Mouse (Mus musculus) CH12.LX (cell line): ENCODE data around the gene Nek9. TPM values are rescaled to one million over a fixed set of nuclear protein-coding genes. Genes with fewer than 3 reads are reported as not detected.

ENCODE experiments used
- DNase-seq: peaks from one replicate; pipeline ENCODE4 v3.0.0-alpha.2; 2013; ENCODE audit errors: extremely low read depth
- H3K27ac ChIP-seq: 2 replicates; pipeline ENCODE4 v1.5.1; 2012; ENCODE audit warnings: low read depth, mild to moderate bottlenecking, control low read depth, moderate library complexity; ENCODE audit not compliant: insufficient read depth
- H3K27me3 ChIP-seq: replicated peaks from 2 replicates; pipeline ENCODE3; 2012; ENCODE audit warnings: inconsistent platforms
- H3K36me3 ChIP-seq, 2 experiments: replicated peaks in 1 of 2; 2 replicates each; pipeline versions ENCODE3 to v1.6.1; 2012; ENCODE audit warnings: inconsistent platforms in 1 of 2, low read length in 1 of 2, mild to moderate bottlenecking in 1 of 2, mixed read lengths in 1 of 2, moderate library complexity in 1 of 2; ENCODE audit not compliant: control insufficient read depth in 1 of 2, insufficient read depth in 1 of 2
- H3K4me1 ChIP-seq, 2 experiments: 2 replicates each; pipeline ENCODE4 v1.6.1; 2012; ENCODE audit warnings: inconsistent platforms in 1 of 2, moderate library complexity in 1 of 2; ENCODE audit not compliant: insufficient read depth in 2 of 2, control insufficient read depth in 1 of 2
- H3K4me2 ChIP-seq: 2 replicates; pipeline ENCODE4 v1.6.1; 2012; ENCODE audit warnings: low read depth, mild to moderate bottlenecking, control low read depth; ENCODE audit not compliant: poor library complexity, insufficient read depth, severe bottlenecking
- H3K4me3 ChIP-seq, 3 experiments: fragments of 150-350 bp in 1 of 3; sonication (generic) in 1 of 3; replicated peaks in 1 of 3; 2 replicates each; pipeline versions ENCODE3 to v1.5.1; 2011 to 2012; ENCODE audit warnings: low read depth in 2 of 3, low read length in 2 of 3, mild to moderate bottlenecking in 2 of 3, moderate library complexity in 2 of 3, control low read depth in 1 of 3, improper control_type of control experiment in 1 of 3, inconsistent platforms in 1 of 3, mixed read lengths in 1 of 3; ENCODE audit not compliant: poor library complexity in 1 of 3
- H3K79me2 ChIP-seq: replicated peaks from 2 replicates; pipeline ENCODE4 v1.6.1; 2012; ENCODE audit warnings: mild to moderate bottlenecking, moderate library complexity; ENCODE audit not compliant: control insufficient read depth, poor library complexity, insufficient read depth, severe bottlenecking; ENCODE audit errors: extremely low read depth
- H3K9ac ChIP-seq: 2 replicates; pipeline ENCODE4 v1.6.1; 2012; ENCODE audit warnings: low read depth, mild to moderate bottlenecking, control low read depth, moderate library complexity; ENCODE audit not compliant: insufficient read depth
- H3K9me3 ChIP-seq: replicated peaks from 2 replicates; pipeline ENCODE3; 2012; ENCODE audit warnings: low read length, inconsistent platforms, mixed read lengths
- BHLHE40 ChIP-seq: IDR thresholded peaks from 2 replicates; pipeline ENCODE4 v1.6.1; 2011; ENCODE audit warnings: mild to moderate bottlenecking, low read depth, low read length, improper control_type of control experiment
- CHD1 ChIP-seq: IDR thresholded peaks from 2 replicates; pipeline ENCODE4 v1.6.1; 2012; ENCODE audit warnings: low read depth, low read length, improper control_type of control experiment, inconsistent platforms
- CTCF ChIP-seq, 2 experiments: IDR thresholded peaks in 1 of 2; conservative IDR thresholded peaks in 1 of 2; 2 replicates each; pipeline ENCODE4 v1.5.1; 2011 to 2012; ENCODE audit warnings: low read depth in 2 of 2, low read length in 2 of 2, improper control_type of control experiment in 1 of 2, inconsistent platforms in 1 of 2, mild to moderate bottlenecking in 1 of 2, moderate library complexity in 1 of 2
- E2F4 ChIP-seq: IDR thresholded peaks from 2 replicates; pipeline ENCODE4 v1.6.1; 2011; ENCODE audit warnings: low read depth, low read length, improper control_type of control experiment; ENCODE audit not compliant: insufficient replicate concordance
- ELF1 ChIP-seq: IDR thresholded peaks from 2 replicates; pipeline ENCODE4 v1.6.1; 2014; ENCODE audit warnings: low read depth, mild to moderate bottlenecking, inconsistent platforms, low read length, improper control_type of control experiment
- GABPA ChIP-seq: IDR thresholded peaks from 2 replicates; pipeline ENCODE4 v1.6.1; 2012; ENCODE audit warnings: low read depth, low read length, improper control_type of control experiment, inconsistent platforms; ENCODE audit not compliant: insufficient replicate concordance
- HCFC1 ChIP-seq: IDR thresholded peaks from 2 replicates; pipeline ENCODE4 v1.6.1; 2012; ENCODE audit warnings: low read depth, mild to moderate bottlenecking, inconsistent platforms, low read length, improper control_type of control experiment
- IRF4 ChIP-seq: IDR thresholded peaks from 2 replicates; pipeline ENCODE4 v1.6.1; 2014; ENCODE audit warnings: low read depth, mild to moderate bottlenecking, inconsistent platforms, low read length, improper control_type of control experiment
- JUN ChIP-seq: IDR thresholded peaks from 2 replicates; pipeline ENCODE4 v1.6.1; 2011; ENCODE audit warnings: low read depth, mild to moderate bottlenecking, low read length, improper control_type of control experiment, moderate library complexity; ENCODE audit not compliant: insufficient read depth
- JUND ChIP-seq: conservative IDR thresholded peaks from 2 replicates; pipeline ENCODE4 v1.6.1; 2011; ENCODE audit warnings: low read depth, low read length, improper control_type of control experiment
- MEF2A ChIP-seq: IDR thresholded peaks from 2 replicates; pipeline ENCODE4 v1.6.1; 2014; ENCODE audit warnings: low read depth, mild to moderate bottlenecking, inconsistent platforms, low read length, improper control_type of control experiment, borderline replicate concordance
- NELFE ChIP-seq: IDR thresholded peaks from 2 replicates; pipeline ENCODE4 v1.6.1; 2011; ENCODE audit warnings: low read depth, low read length, improper control_type of control experiment
- PAX5 ChIP-seq: IDR thresholded peaks from 2 replicates; pipeline ENCODE4 v1.6.1; 2012; ENCODE audit warnings: low read length, inconsistent platforms, mixed read lengths
- POLR2A ChIP-seq: IDR thresholded peaks from 2 replicates; pipeline ENCODE4 v1.6.1; 2011; ENCODE audit warnings: low read depth, mild to moderate bottlenecking, improper control_type of control experiment, low read length
- POLR2AphosphoS2 ChIP-seq: IDR thresholded peaks from 2 replicates; pipeline ENCODE4 v1.6.1; 2011; ENCODE audit warnings: low read depth, low read length, improper control_type of control experiment
- RAD21 ChIP-seq: IDR thresholded peaks from 2 replicates; pipeline ENCODE4 v1.6.1; 2011; ENCODE audit warnings: low read depth, mild to moderate bottlenecking, low read length, improper control_type of control experiment, moderate library complexity
- SIN3A ChIP-seq: IDR thresholded peaks from 2 replicates; pipeline ENCODE4 v1.6.1; 2012; ENCODE audit warnings: low read length, improper control_type of control experiment, inconsistent platforms
- SMC3 ChIP-seq: IDR thresholded peaks from 2 replicates; pipeline ENCODE4 v1.6.1; 2011; ENCODE audit warnings: low read depth, low read length, improper control_type of control experiment
- TBP ChIP-seq: conservative IDR thresholded peaks from 2 replicates; pipeline ENCODE4 v1.6.1; 2011; ENCODE audit warnings: low read depth, low read length, improper control_type of control experiment
- TCF12 ChIP-seq: IDR thresholded peaks from 2 replicates; pipeline ENCODE4 v1.6.1; 2014; ENCODE audit warnings: low read depth, mild to moderate bottlenecking, inconsistent platforms, low read length, improper control_type of control experiment
- USF1 ChIP-seq: IDR thresholded peaks from 2 replicates; pipeline ENCODE4 v1.6.1; 2014; ENCODE audit warnings: low read depth, mild to moderate bottlenecking, inconsistent platforms, low read length, improper control_type of control experiment
- ZKSCAN1 ChIP-seq: IDR thresholded peaks from 2 replicates; pipeline ENCODE4 v1.6.1; 2012; ENCODE audit warnings: low read depth, inconsistent platforms, low read length, improper control_type of control experiment, borderline replicate concordance
- dilution Hi-C: fragments of 300-500 bp; cut with MboI; formaldehyde crosslinking; loops from 2 replicates; pipeline ENCODE4 v1.14.3; 2020; ENCODE audit warnings: low sequenced_read_pairs; ENCODE audit not compliant: extremely low pct_unique_long_range_greater_than_20kb, extremely low pct_ligation_motif_present
- in situ Hi-C: fragments of 300-500 bp; cut with MboI; formaldehyde crosslinking; loops from 3 replicates; pipeline ENCODE4 v1.14.3; 2019; ENCODE audit warnings: low sequenced_read_pairs, low pct_ligation_motif_present, low pct_unique_long_range_greater_than_20kb, mixed read lengths
- polyA plus RNA-seq: library from polyadenylated mRNA; unstranded; fragments of >175 nt; gene quantifications from 2 replicates; pipeline ENCODE4 v1.2.1, GENCODE M21; 2012; ENCODE audit warnings: low read depth; ENCODE audit not compliant: insufficient read length
- total RNA-seq, 2 experiments: library from RNA; depleted of rRNA; stranded (reverse); fragments of 300-350 nt in 1 of 2; fragments of >200 nt in 1 of 2; gene quantifications; 2 replicates each; pipeline ENCODE4 v1.2.3; 2012 to 2014

Gene Nek9
- total and polyA plus RNA-seq, 3 experiments, result 15.6 to 30.9 (median 27.4) TPM

DNA sequence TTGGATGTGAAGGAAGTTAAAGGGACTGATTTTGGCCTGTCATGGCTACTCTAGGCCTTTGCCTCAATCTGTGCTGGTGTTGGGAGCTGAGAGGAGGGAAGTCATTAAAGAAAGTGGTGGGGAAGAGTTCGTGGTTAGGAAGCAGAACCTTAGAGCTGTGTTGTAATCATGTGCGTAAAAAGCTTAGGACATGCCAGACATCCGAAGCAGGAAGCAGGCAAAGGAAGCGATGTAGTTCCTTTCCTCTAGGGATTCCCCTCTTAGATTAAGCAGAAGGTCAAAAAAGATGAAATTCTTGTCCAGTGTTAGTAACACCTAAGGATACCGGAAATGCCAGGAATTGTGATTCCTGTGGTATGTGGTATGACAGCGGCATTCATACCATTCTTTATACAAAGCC, 9.2 kb upstream of the Nek9 start:
- Histone ChIP-seq H3K27ac (no peak overlapping the region), H3K27me3 (no peaks in the 10 kb centered on the region), H3K79me2 (peaks cover 23% of the 10 kb centered on the region), H3K9me3 (no peaks in the 10 kb centered on the region), H3K9ac (no peak overlapping the region), H3K4me3 (no peak overlapping the region), H3K36me3 (peaks cover 49 to 90% of the 10 kb centered on the region in 2 experiments), H3K4me2 (no peak overlapping the region), H3K4me1 (peaks cover 3 to 36% of the 10 kb centered on the region in 2 experiments)
- no peak for TF ChIP-seq JUN
- no peak for TF ChIP-seq JUND
- no peak for TF ChIP-seq HCFC1
- TF ChIP-seq ZKSCAN1, result no peak
- TF ChIP-seq TCF12, result no peak
- TF ChIP-seq RAD21, result no peak
- TF ChIP-seq ELF1, result no peak
- TF ChIP-seq SIN3A, result no peak
- TF ChIP-seq PAX5, result no peak
- TF ChIP-seq BHLHE40, result no peak
- no peak for TF ChIP-seq POLR2AphosphoS2
- TF ChIP-seq GABPA, result no peak
- TF ChIP-seq TBP, result no peak
- TF ChIP-seq NELFE, result no peak
- in situ Hi-C loops, result loop anchor here (5.0 kb wide), 1 partner anchor 139 kb away; no protein-coding TSS in a partner anchor
- no peak for DNase-seq
- dilution Hi-C loops, result no loop called here

DNA sequence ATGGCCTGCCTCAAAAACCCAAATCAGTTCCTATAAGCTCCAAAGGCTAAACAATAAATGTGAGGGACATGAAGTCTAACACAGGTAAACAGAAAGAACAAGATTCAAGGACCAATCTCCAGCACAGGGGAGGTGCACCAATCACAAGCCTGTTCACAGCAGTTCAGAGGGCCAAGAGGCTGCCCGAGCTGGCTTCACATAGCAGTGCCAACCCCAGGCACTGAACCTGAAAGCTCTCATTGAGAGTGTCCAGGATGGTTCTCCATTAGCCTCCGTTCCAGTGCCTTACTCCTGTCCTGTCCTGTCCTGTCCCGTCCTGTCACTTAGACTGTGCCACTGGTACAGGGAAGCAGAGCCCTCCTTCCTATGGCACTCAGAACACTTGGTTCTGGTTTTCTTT, 8.0 kb upstream of the Nek9 start:
- dilution Hi-C loops, result no loop called here
- Histone ChIP-seq H3K27ac (no peak overlapping the region), H3K36me3 (peaks cover 51 to 83% of the 10 kb centered on the region in 2 experiments), H3K9ac (no peak overlapping the region), H3K79me2 (peaks cover 18% of the 10 kb centered on the region), H3K4me1 (peaks cover 3 to 32% of the 10 kb centered on the region in 2 experiments)
- in situ Hi-C loops, result loop anchor here (5.0 kb wide), 1 partner anchor 140 kb away; no protein-coding TSS in a partner anchor
- TF ChIP-seq JUND (no peak), SIN3A (no peak), POLR2A (no peak), IRF4 (no peak), RAD21 (no peak), MEF2A (no peak), E2F4 (no peak), ZKSCAN1 (no peak), BHLHE40 (no peak), USF1 (no peak), SMC3 (no peak), CTCF (conservative IDR thresholded peaks at IDR 0.05 in 1 of 2, IDR thresholded peaks at IDR 0.05 in 1 of 2; ENCODE audit: low read depth in 2 of 2, low read length in 2 of 2) (no peak), CHD1 (no peak), ELF1 (no peak), GABPA (no peak), JUN (no peak)
- TF ChIP-seq, all 38 proteins: peak for 0
- no peak overlapping the region for H3K4me2 ChIP-seq
- no peak overlapping the region for H3K4me3 ChIP-seq
- no peak for DNase-seq
- no peaks in the 10 kb centered on the region for H3K9me3 ChIP-seq
- no peaks in the 10 kb centered on the region for H3K27me3 ChIP-seq
